Comparison of ENCODE assay signal across 13 mouse cellular contexts in the genomic region with DNA sequence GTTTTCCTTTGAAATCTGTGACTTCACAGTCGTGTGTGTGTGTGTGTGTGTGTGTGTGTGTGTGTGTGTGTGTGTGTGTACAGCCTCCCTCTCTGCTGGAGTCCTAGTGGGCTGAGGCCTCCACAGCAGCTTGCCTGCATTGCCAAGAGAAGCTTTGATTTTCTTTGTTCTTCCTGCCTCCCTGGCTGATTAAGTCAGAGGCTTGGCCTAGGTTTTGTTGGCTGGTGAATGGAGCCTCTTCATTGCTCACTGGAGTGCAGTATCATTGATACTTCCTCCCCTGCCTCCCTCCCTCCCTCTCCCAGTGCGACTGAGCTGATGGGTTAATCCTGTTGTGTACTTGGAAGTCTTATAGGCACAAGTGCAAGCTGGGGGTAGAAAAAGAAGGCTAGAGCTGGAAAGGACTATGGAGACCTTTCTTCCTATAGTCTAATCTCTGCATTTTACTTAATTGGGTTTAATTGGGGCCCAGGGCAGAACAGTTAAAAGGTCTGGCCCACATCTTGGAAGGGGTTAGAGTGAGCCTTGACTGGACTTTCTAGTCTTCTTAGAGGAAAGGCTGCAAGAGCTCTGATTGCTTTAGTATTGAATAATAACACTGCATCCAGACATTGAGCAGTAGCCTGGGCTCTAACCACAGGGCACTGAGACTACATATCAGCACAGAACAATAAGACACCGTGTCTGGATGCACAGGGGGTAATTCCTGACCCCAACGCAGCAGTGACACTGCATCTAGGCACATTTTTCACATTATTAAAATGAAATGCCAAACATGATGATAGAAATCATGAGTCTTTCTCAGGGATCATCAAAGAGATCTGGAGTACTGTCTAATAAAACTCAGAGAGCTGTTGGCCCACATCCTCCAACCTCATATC.
DNase-seq lines count a peak whose midpoint lies in the region; ATAC-seq and TF ChIP-seq lines count a peak whose summit lies in the region.
"Had no signal": no experiment of that assay in that cellular context is flagged by ENCODE, and none has a peak within 500 bp of the region (broad histone marks: within the 10 kb centered on the region; RNA-seq: fewer than 3 reads in every experiment).

No protein-coding gene starts in this region.

- 15% methylated on average over 4 of the region's 4 CpGs for WGBS in forebrain, embryonic 11.5 days
- 8% methylated on average over 4 of the region's 4 CpGs for WGBS in hindbrain, postnatal 0 days
- WGBS in midbrain, postnatal 0 days, result 18% methylated on average over 4 of the region's 4 CpGs
- WGBS in kidney, embryonic 16.5 days, result 57% methylated on average over 4 of the region's 4 CpGs

- TF ChIP-seq CTCF in hindbrain, postnatal 0 days (IDR thresholded peaks at IDR 0.05; ENCODE audit: low read depth), result peak; percentile 30
- peak; percentile 14; the same call in 1 of the 2 replicates for TF ChIP-seq CTCF in midbrain, postnatal 0 days (IDR thresholded peaks at IDR 0.05)

- no peaks in the 10 kb centered on the region for H3K36me3 ChIP-seq in forebrain, embryonic 11.5 days (ENCODE audit: control insufficient read depth, insufficient read depth, low read length)
- H3K36me3 ChIP-seq in hindbrain, postnatal 0 days (ENCODE audit: insufficient read depth, low read length), result no peaks in the 10 kb centered on the region
- no peaks in the 10 kb centered on the region for H3K36me3 ChIP-seq in midbrain, postnatal 0 days (ENCODE audit: insufficient read depth, low read length)
- no peaks in the 10 kb centered on the region for H3K36me3 ChIP-seq in kidney, embryonic 16.5 days (ENCODE audit: insufficient read depth, low read length)
- H3K36me3 ChIP-seq: lung, embryonic 15.5 days had no signal

- ATAC-seq in forebrain, embryonic 11.5 days (replicated peaks; ENCODE audit: low FRiP score), result peak; percentile 91
- ATAC-seq in hindbrain, postnatal 0 days, result peak; percentile 87
- peak; percentile 82; the same call in 1 of the 2 replicates for ATAC-seq in midbrain, postnatal 0 days (ENCODE audit: low FRiP score)
- ATAC-seq in kidney, embryonic 16.5 days (ENCODE audit: low FRiP score, low TSS enrichment), result no peak

- no peak overlapping the region for H3K9ac ChIP-seq in forebrain, embryonic 11.5 days (ENCODE audit: low read length)
- no peak overlapping the region for H3K9ac ChIP-seq in hindbrain, postnatal 0 days (replicated peaks; ENCODE audit: low read length)
- no peak overlapping the region for H3K9ac ChIP-seq in midbrain, postnatal 0 days (replicated peaks; ENCODE audit: low read length, poor library complexity, severe bottlenecking)
- no peak overlapping the region for H3K9ac ChIP-seq in kidney, embryonic 16.5 days (replicated peaks; ENCODE audit: low read length)
- H3K9ac ChIP-seq: lung, embryonic 15.5 days had no signal

- peak overlapping the region; percentile 28; the same call in 1 of the 2 replicates for H3K4me2 ChIP-seq in forebrain, embryonic 11.5 days (ENCODE audit: low read depth, low read length, severe bottlenecking)
- no peak overlapping the region for H3K4me2 ChIP-seq in hindbrain, postnatal 0 days (ENCODE audit: low read depth, low read length)
- H3K4me2 ChIP-seq in midbrain, postnatal 0 days (ENCODE audit: low read depth, low read length, poor library complexity, severe bottlenecking), result no peak overlapping the region
- no peak overlapping the region for H3K4me2 ChIP-seq in kidney, embryonic 16.5 days (replicated peaks; ENCODE audit: low read depth, low read length)
- H3K4me2 ChIP-seq: lung, embryonic 15.5 days had no signal

- H3K4me1 ChIP-seq in forebrain, embryonic 11.5 days (replicated peaks; ENCODE audit: control insufficient read depth, insufficient read depth, low read length), result peaks cover 6% of the 10 kb centered on the region
- H3K4me1 ChIP-seq in hindbrain, postnatal 0 days (ENCODE audit: insufficient read depth, low read length), result peaks cover 5% of the 10 kb centered on the region; the same call in 1 of the 2 replicates
- no peaks in the 10 kb centered on the region for H3K4me1 ChIP-seq in midbrain, postnatal 0 days (ENCODE audit: insufficient read depth, low read length)
- 0 out of 2 replicates have a peak, but pooled peaks cover 6% of the 10 kb centered on the region for H3K4me1 ChIP-seq in kidney, embryonic 16.5 days (ENCODE audit: insufficient read depth, low read length)
- H3K4me1 ChIP-seq: lung, embryonic 15.5 days had no signal

- peak overlapping the region; percentile 91 for H3K27ac ChIP-seq in forebrain, embryonic 11.5 days (ENCODE audit: low read depth, low read length)
- H3K27ac ChIP-seq in hindbrain, postnatal 0 days, result no peak overlapping the region
- H3K27ac ChIP-seq in midbrain, postnatal 0 days (ENCODE audit: low read depth, low read length), result no peak overlapping the region
- no peak overlapping the region for H3K27ac ChIP-seq in kidney, embryonic 16.5 days (ENCODE audit: low read length)
- H3K27ac ChIP-seq: left cerebral cortex, adult 2 months; lung, embryonic 15.5 days had no signal

- no peaks in the 10 kb centered on the region; the same call in 1 of the 2 replicates for H3K27me3 ChIP-seq in forebrain, embryonic 11.5 days (ENCODE audit: control insufficient read depth, insufficient read depth, low read length)
- no peaks in the 10 kb centered on the region for H3K27me3 ChIP-seq in hindbrain, postnatal 0 days (ENCODE audit: insufficient read depth, low read length)
- H3K27me3 ChIP-seq in midbrain, postnatal 0 days (ENCODE audit: insufficient read depth, low read length), result no peaks in the 10 kb centered on the region
- no peaks in the 10 kb centered on the region for H3K27me3 ChIP-seq in kidney, embryonic 16.5 days (ENCODE audit: insufficient read depth, low read length)
- H3K27me3 ChIP-seq: lung, embryonic 15.5 days had no signal

- no peak overlapping the region for H3K4me3 ChIP-seq in forebrain, embryonic 11.5 days (ENCODE audit: low read depth, low read length)
- no peak overlapping the region for H3K4me3 ChIP-seq in hindbrain, postnatal 0 days (ENCODE audit: low read length)
- H3K4me3 ChIP-seq in midbrain, postnatal 0 days (ENCODE audit: low read depth, low read length), result no peak overlapping the region
- no peak overlapping the region for H3K4me3 ChIP-seq in kidney, embryonic 16.5 days (ENCODE audit: low read length)
- H3K4me3 ChIP-seq: left cerebral cortex, adult 2 months; lung, embryonic 15.5 days; myocyte had no signal

- no peaks in the 10 kb centered on the region; the same call in 1 of the 2 replicates for H3K9me3 ChIP-seq in forebrain, embryonic 11.5 days (ENCODE audit: control insufficient read depth, low read length)
- H3K9me3 ChIP-seq in hindbrain, postnatal 0 days (ENCODE audit: low read length), result no peaks in the 10 kb centered on the region
- no peaks in the 10 kb centered on the region for H3K9me3 ChIP-seq in midbrain, postnatal 0 days (ENCODE audit: low read length)
- H3K9me3 ChIP-seq in kidney, embryonic 16.5 days (ENCODE audit: low read length), result no peaks in the 10 kb centered on the region
- H3K9me3 ChIP-seq: lung, embryonic 15.5 days had no signal

- peak; percentile 67 for DNase-seq in embryo, embryonic 11 days
- DNase-seq in forebrain, embryonic 11.5 days (ENCODE audit: low spot score), result peak; percentile 83
- peak; percentile 75 for DNase-seq in hindbrain, postnatal 0 days (ENCODE audit: low spot score)
- DNase-seq in midbrain, postnatal 0 days (ENCODE audit: low spot score), result peak; percentile 83
- no peak for DNase-seq in lung, postnatal 25 days (ENCODE audit: low spot score)
- DNase-seq in adrenal gland, adult (ENCODE audit: inconsistent age in 2 of 2, low spot score in 1 of 2), result no peak
- DNase-seq in layer of hippocampus, adult 9-10 months (ENCODE audit: low spot score), result no peak
- DNase-seq: kidney, adult 9 months; thymus, adult 2 months had no signal

Comparison
In these comparisons a context has a peak if more than half of its experiments do, and no peak if none do; other contexts are left out.
1. DNase-seq: peak in embryo, embryonic 11 days (single experiment), forebrain, embryonic 11.5 days (single experiment), hindbrain, postnatal 0 days (single experiment) and midbrain, postnatal 0 days (single experiment); none in lung, postnatal 25 days (single experiment), adrenal gland, adult (0 of 2) and layer of hippocampus, adult 9-10 months (single experiment).